Mouse (Mus musculus): ENCODE measurements around the gene Kcnmb2. TPM values are rescaled to one million over a fixed set of nuclear protein-coding genes. Genes with fewer than 3 reads are reported as not detected.

Kcnmb2 gene
- polyA plus RNA-seq, 1 experiment from 2014 or later, result 21.8 TPM

- no peak overlapping the region for H3K4me2 ChIP-seq (replicated peaks)
- H3K9me3 ChIP-seq, result no peaks in the 10 kb centered on the region
- 77% methylated on average over 2 of the region's 2 CpGs for WGBS
- no peaks in the 10 kb centered on the region for H3K27me3 ChIP-seq (replicated peaks)
- H3K9ac ChIP-seq, result no peak overlapping the region
- no peak overlapping the region for H3K27ac ChIP-seq
- H3K4me3 ChIP-seq, result no peak overlapping the region
- no peaks in the 10 kb centered on the region for H3K4me1 ChIP-seq
- H3K36me3 ChIP-seq, result no peaks in the 10 kb centered on the region
- ATAC-seq (ENCODE audit: low FRiP score, low read depth), result no peak
These were observed 283.7 kb downstream of the Kcnmb2 start for GRCm38 (mm10) chr3:32185855-32186522.

GRCm38 (mm10) chr3:32188521-32188920, 286.2 kb downstream of the Kcnmb2 start:
- Histone ChIP-seq H3K9ac (no peak overlapping the region), H3K4me1 (no peaks in the 10 kb centered on the region), H3K27ac (no peak overlapping the region), H3K4me2 (replicated peaks) (no peak overlapping the region), H3K9me3 (no peaks in the 10 kb centered on the region), H3K27me3 (replicated peaks) (no peaks in the 10 kb centered on the region), H3K36me3 (no peaks in the 10 kb centered on the region), H3K4me3 (no peak overlapping the region)
- WGBS, result 33% methylated on average over 5 of the region's 5 CpGs
- ATAC-seq (ENCODE audit: low FRiP score, low read depth), result peak; percentile 75

- 91% methylated on average over 2 of the region's 2 CpGs for WGBS
- Histone ChIP-seq H3K36me3 (no peaks in the 10 kb centered on the region), H3K27ac (no peak overlapping the region), H3K9ac (no peak overlapping the region), H3K27me3 (replicated peaks) (no peaks in the 10 kb centered on the region), H3K4me1 (no peaks in the 10 kb centered on the region), H3K9me3 (no peaks in the 10 kb centered on the region), H3K4me2 (replicated peaks) (no peak overlapping the region), H3K4me3 (no peak overlapping the region)
- ATAC-seq (ENCODE audit: low FRiP score, low read depth), result no peak
These were observed 286.6 kb downstream of the Kcnmb2 start for GRCm38 (mm10) chr3:32188955-32189354.

DNA sequence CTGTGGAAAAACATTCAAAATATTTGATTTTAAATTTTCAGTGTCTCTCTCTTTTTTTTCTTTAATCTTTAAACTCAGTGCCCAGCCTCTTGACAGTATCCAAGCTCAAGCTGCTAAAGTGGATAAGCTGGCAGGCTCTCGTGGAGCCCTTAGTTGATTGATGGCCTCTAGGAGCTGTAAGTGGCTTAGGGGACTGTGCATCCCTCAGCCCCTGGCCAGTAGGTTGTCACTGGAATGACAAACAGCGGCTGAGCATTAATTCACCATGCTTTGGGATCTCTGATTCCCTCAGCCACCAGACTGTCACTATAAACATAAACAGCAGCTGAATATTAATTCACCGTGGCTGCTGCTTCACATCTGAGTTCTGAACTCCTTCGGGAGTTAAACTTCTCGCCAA, 287.6 kb downstream of the Kcnmb2 start:
- no peaks in the 10 kb centered on the region for H3K9me3 ChIP-seq
- no peaks in the 10 kb centered on the region for H3K4me1 ChIP-seq
- ATAC-seq (ENCODE audit: low FRiP score, low read depth), result peak; percentile 80
- no peak overlapping the region for H3K4me3 ChIP-seq
- H3K27me3 ChIP-seq (replicated peaks), result no peaks in the 10 kb centered on the region
- H3K36me3 ChIP-seq, result no peaks in the 10 kb centered on the region
- H3K9ac ChIP-seq, result no peak overlapping the region
- H3K4me2 ChIP-seq (replicated peaks), result no peak overlapping the region
- no peak overlapping the region for H3K27ac ChIP-seq
- 53% methylated on average over 5 of the region's 5 CpGs for WGBS

DNA sequence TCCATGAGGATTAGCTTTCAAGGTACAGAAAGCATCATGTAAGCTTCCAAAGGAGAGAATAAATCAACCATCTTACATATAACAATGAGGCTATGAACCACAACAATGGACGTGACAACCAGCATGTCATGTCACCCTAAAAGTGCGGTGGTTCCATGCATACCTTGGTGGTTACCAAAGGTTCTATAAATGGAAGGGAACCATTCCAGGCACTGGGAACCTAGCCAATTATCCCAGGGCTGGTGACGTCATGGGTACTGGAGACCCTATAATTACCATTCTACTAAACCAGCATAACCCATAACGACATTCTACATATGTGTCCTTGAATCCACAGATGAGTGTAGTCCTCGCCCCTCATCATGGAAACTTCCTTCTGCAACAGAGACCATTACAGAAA, 291.7 kb downstream of the Kcnmb2 start:
- H3K4me2 ChIP-seq (replicated peaks), result no peak overlapping the region
- ATAC-seq (ENCODE audit: low FRiP score, low read depth), result no peak
- WGBS, result 89% methylated on average over 5 of the region's 5 CpGs
- H3K4me1 ChIP-seq, result no peaks in the 10 kb centered on the region
- no peaks in the 10 kb centered on the region for H3K27me3 ChIP-seq (replicated peaks)
- H3K27ac ChIP-seq, result no peak overlapping the region
- no peaks in the 10 kb centered on the region for H3K9me3 ChIP-seq
- H3K9ac ChIP-seq, result no peak overlapping the region
- H3K4me3 ChIP-seq, result no peak overlapping the region
- H3K36me3 ChIP-seq, result no peaks in the 10 kb centered on the region

GRCm38 (mm10) chr3:32226755-32227154, 324.4 kb downstream of the Kcnmb2 start:
- Histone ChIP-seq H3K4me1 (no peaks in the 10 kb centered on the region), H3K4me3 (no peak overlapping the region), H3K9me3 (no peaks in the 10 kb centered on the region), H3K4me2 (replicated peaks) (no peak overlapping the region), H3K27ac (no peak overlapping the region), H3K27me3 (replicated peaks) (no peaks in the 10 kb centered on the region), H3K9ac (no peak overlapping the region), H3K36me3 (no peaks in the 10 kb centered on the region)
- ATAC-seq (ENCODE audit: low FRiP score, low read depth), result no peak
- 70% methylated on average over 2 of the region's 2 CpGs for WGBS

GRCm38 (mm10) chr3:32236766-32237165, 334.5 kb downstream of the Kcnmb2 start:
- WGBS, result 74% methylated on average over 5 of the region's 5 CpGs
- Histone ChIP-seq H3K9me3 (no peaks in the 10 kb centered on the region), H3K9ac (no peak overlapping the region), H3K4me3 (no peak overlapping the region), H3K27me3 (replicated peaks) (no peaks in the 10 kb centered on the region), H3K4me2 (replicated peaks) (no peak overlapping the region), H3K36me3 (no peaks in the 10 kb centered on the region), H3K4me1 (no peaks in the 10 kb centered on the region), H3K27ac (no peak overlapping the region)
- no peak for ATAC-seq (ENCODE audit: low FRiP score, low read depth)
